In the genomic region with DNA sequence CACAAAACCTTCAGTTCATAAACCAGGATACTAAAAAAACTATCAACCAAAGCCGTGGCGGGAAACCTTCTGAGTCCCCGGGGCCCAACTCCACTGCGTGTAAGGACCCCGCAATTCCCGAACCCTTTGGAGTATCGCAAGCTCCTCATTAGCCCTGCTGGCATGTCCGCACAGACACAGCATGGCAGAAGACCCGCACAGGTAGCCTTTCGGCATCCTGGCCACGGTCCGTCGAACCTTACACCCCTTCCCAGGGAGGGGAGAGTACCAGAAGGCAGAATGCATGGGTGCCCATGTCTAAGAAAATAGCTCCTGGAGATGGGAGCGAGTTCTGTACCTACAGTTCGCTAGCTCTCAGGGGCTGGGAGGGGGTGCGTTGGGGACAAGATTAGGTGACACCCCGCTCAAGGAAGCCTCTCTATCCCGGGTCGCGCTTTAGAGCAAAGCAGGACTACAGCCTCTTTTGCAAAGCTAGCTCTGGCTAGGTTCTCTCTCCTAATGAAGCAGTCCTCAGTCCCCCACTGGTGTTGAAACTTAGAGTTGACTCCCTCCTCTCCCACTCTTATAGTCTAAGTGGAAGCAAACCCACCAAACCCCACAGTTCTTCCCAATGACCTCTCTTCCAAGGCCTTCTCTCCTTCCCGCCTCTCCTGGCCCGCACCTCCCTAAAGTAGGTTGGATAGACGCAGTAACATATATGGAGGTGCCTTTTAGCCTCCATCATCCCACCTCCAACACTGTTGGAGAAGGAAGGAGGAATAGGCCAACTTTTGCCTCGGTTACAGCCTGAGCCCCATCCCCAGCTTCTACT, we compare ENCODE assay signal across 9 mouse cellular contexts. TPM values are rescaled to one million over a fixed set of nuclear protein-coding genes. Genes with fewer than 3 reads are reported as not detected.
DNase-seq lines count a peak whose midpoint lies in the region; ATAC-seq and TF ChIP-seq lines count a peak whose summit lies in the region.
"Had no signal": no experiment of that assay in that cellular context is flagged by ENCODE, and none has a peak within 500 bp of the region (broad histone marks: within the 10 kb centered on the region; RNA-seq: fewer than 3 reads in every experiment).

No protein-coding gene starts in this region.

- no peaks in the 10 kb centered on the region for H3K36me3 ChIP-seq in spleen, adult 2 months (ENCODE audit: control insufficient read depth, insufficient read depth, low read length)
- no peaks in the 10 kb centered on the region for H3K36me3 ChIP-seq in heart, embryonic 16.5 days (ENCODE audit: control insufficient read depth, insufficient read depth)
- H3K36me3 ChIP-seq in liver, embryonic 13.5 days, result no peaks in the 10 kb centered on the region
- H3K36me3 ChIP-seq in stomach, embryonic 16.5 days (ENCODE audit: control insufficient read depth, insufficient read depth, low read length), result no peaks in the 10 kb centered on the region

- peak overlapping the region; percentile 86 for H3K4me2 ChIP-seq in heart, embryonic 16.5 days (ENCODE audit: low read depth, low read length)
- peak overlapping the region; percentile 40 for H3K4me2 ChIP-seq in liver, embryonic 13.5 days
- H3K4me2 ChIP-seq in stomach, embryonic 16.5 days (ENCODE audit: low read depth, low read length), result peak overlapping the region; percentile 63

- H3K9ac ChIP-seq in heart, embryonic 16.5 days (ENCODE audit: low read length), result peak overlapping the region; percentile 44
- H3K9ac ChIP-seq in liver, embryonic 13.5 days, result no peak overlapping the region
- H3K9ac ChIP-seq in stomach, embryonic 16.5 days (ENCODE audit: low read length), result peak overlapping the region; percentile 75

- no peaks in the 10 kb centered on the region for H3K9me3 ChIP-seq in heart, embryonic 16.5 days (replicated peaks; ENCODE audit: control insufficient read depth, low read length)
- no peaks in the 10 kb centered on the region for H3K9me3 ChIP-seq in liver, embryonic 13.5 days (replicated peaks)
- H3K9me3 ChIP-seq in stomach, embryonic 16.5 days (replicated peaks; ENCODE audit: control insufficient read depth, low read length), result no peaks in the 10 kb centered on the region

- no peak overlapping the region for H3K27ac ChIP-seq in spleen, adult 2 months (ENCODE audit: insufficient read depth, low read length)
- no peak overlapping the region for H3K27ac ChIP-seq in heart, embryonic 16.5 days (ENCODE audit: low read length)
- H3K27ac ChIP-seq in liver, embryonic 13.5 days, result no peak overlapping the region
- peak overlapping the region; percentile 76 for H3K27ac ChIP-seq in stomach, embryonic 16.5 days (ENCODE audit: low read length)

- ATAC-seq in heart, embryonic 16.5 days (replicated peaks; ENCODE audit: extremely low read depth, insufficient read depth, low FRiP score), result no peak
- no peak for ATAC-seq in liver, embryonic 13.5 days (ENCODE audit: low read depth)
- no peak for ATAC-seq in stomach, embryonic 16.5 days (ENCODE audit: insufficient read depth, low FRiP score)
- no peak for ATAC-seq in cerebellum, adult (ENCODE audit: insufficient number of reproducible peaks, low FRiP score, low TSS enrichment)
- ATAC-seq in erythroblast, adult 5-6 weeks (replicated peaks; ENCODE audit: low FRiP score, poor library complexity, severe bottlenecking), result no peak

- H3K4me3 ChIP-seq in spleen, adult 2 months (ENCODE audit: extremely low read depth, insufficient read depth, insufficient read length), result peak overlapping the region; percentile 17; the same call in 1 of the 2 replicates
- peak overlapping the region; percentile 59 for H3K4me3 ChIP-seq in heart, embryonic 16.5 days (ENCODE audit: low read length)
- peak overlapping the region; percentile 26 for H3K4me3 ChIP-seq in liver, embryonic 13.5 days (replicated peaks)
- peak overlapping the region; percentile 66 for H3K4me3 ChIP-seq in stomach, embryonic 16.5 days (replicated peaks; ENCODE audit: low read length)

- H3K4me1 ChIP-seq in spleen, adult 2 months (ENCODE audit: control insufficient read depth, insufficient read depth, insufficient read length), result peaks cover 2% of the 10 kb centered on the region
- peaks cover 17% of the 10 kb centered on the region; the same call in 1 of the 2 replicates for H3K4me1 ChIP-seq in heart, embryonic 16.5 days (ENCODE audit: control insufficient read depth, insufficient read depth, low read length)
- peaks cover 23% of the 10 kb centered on the region for H3K4me1 ChIP-seq in liver, embryonic 13.5 days (replicated peaks)
- peaks cover 8% of the 10 kb centered on the region; the same call in 1 of the 2 replicates for H3K4me1 ChIP-seq in stomach, embryonic 16.5 days (ENCODE audit: control insufficient read depth, insufficient read depth, low read length)

- TF ChIP-seq CTCF in spleen, adult 2 months (IDR thresholded peaks at IDR 0.05; ENCODE audit: extremely low read depth, insufficient read depth, insufficient read length, insufficient replicate concordance), result no peak

- WGBS in spleen, adult 2 months, result 12% methylated on average over 24 of the region's 24 CpGs
- 7% methylated on average over 24 of the region's 24 CpGs for WGBS in heart, embryonic 16.5 days
- WGBS in liver, embryonic 13.5 days (ENCODE audit: insufficient replicate concordance), result 5% methylated on average over 24 of the region's 24 CpGs
- 5% methylated on average over 24 of the region's 24 CpGs for WGBS in stomach, embryonic 16.5 days

- peaks cover 18% of the 10 kb centered on the region for H3K27me3 ChIP-seq in spleen, adult 2 months (ENCODE audit: control insufficient read depth, insufficient read depth, low read length)
- peaks cover 26% of the 10 kb centered on the region for H3K27me3 ChIP-seq in heart, embryonic 16.5 days (ENCODE audit: control insufficient read depth, insufficient read depth, low read length)
- peaks cover 85% of the 10 kb centered on the region for H3K27me3 ChIP-seq in liver, embryonic 13.5 days
- H3K27me3 ChIP-seq in stomach, embryonic 16.5 days (ENCODE audit: control insufficient read depth, insufficient read depth, low read length), result peaks cover 16% of the 10 kb centered on the region

- TF ChIP-seq POLR2A in spleen, adult 2 months (IDR thresholded peaks at IDR 0.05; ENCODE audit: low read depth, low read length), result no peak

- no peak for DNase-seq in spleen, adult 2 months (ENCODE audit: low read depth in 1 of 2, low spot score in 2 of 2)
- DNase-seq in spleen, postnatal 10 days (ENCODE audit: low spot score in 2 of 2), result no peak
- no peak for DNase-seq in liver, embryonic 13.5 days
- no peak for DNase-seq in c-Kit-positive CD71-positive TER-119-positive erythroid progenitor cells, embryonic 14.5 days (ENCODE audit: low spot score)

RNA-seq across cellular contexts. Expression of a gene that starts 0.8 kb away (rescaled TPM):
- polyA plus RNA-seq in spleen, adult 2 months (2012; rRNA removed), result 22.6 and 28.4 TPM in 2 replicates
- polyA plus RNA-seq in heart, embryonic 16.5 days (2015; fragmentation: Nextera tagmentation; extraction: Ambion mirVana), result 14.0 and 21.6 TPM in 2 replicates
- 1.4 TPM in 2 replicates for polyA plus RNA-seq in liver, embryonic 13.5 days (2015; fragmentation: Nextera tagmentation; extraction: Ambion mirVana)
- 50.0 and 59.9 TPM in 2 replicates for polyA plus RNA-seq in stomach, embryonic 16.5 days (2015; fragmentation: Nextera tagmentation; extraction: Ambion mirVana)
- 1.3 and 4.2 TPM in 2 replicates for total RNA-seq in erythroblast, adult 5-6 weeks (2015; ENCODE audit: low replicate concordance)
- not detected in 2 replicates for total RNA-seq in erythroblast, adult 5-6 weeks (2017; ENCODE audit: low replicate concordance)

RNA-seq across cellular contexts. Expression of a gene that starts 10.4 kb away (rescaled TPM):
- polyA plus RNA-seq in spleen, adult 2 months (2012; rRNA removed), result not detected in 2 replicates
- not detected in 2 replicates for polyA plus RNA-seq in heart, embryonic 16.5 days (2015; fragmentation: Nextera tagmentation; extraction: Ambion mirVana)
- not detected in 2 replicates for polyA plus RNA-seq in liver, embryonic 13.5 days (2015; fragmentation: Nextera tagmentation; extraction: Ambion mirVana)
- polyA plus RNA-seq in stomach, embryonic 16.5 days (2015; fragmentation: Nextera tagmentation; extraction: Ambion mirVana), result 0.19 TPM in 1 of 2 replicates, not detected in the other
- total RNA-seq in erythroblast, adult 5-6 weeks (2015; ENCODE audit: low replicate concordance), result not detected in 2 replicates
- not detected in 2 replicates for total RNA-seq in erythroblast, adult 5-6 weeks (2017; ENCODE audit: low replicate concordance)
- total RNA-seq: left cerebral cortex, postnatal 10 days had no signal
